Mouse (Mus musculus) right cerebral cortex, postnatal 25 days (tissue): ENCODE measurements around the gene Enc1.
"Not testable (repeated sequence)": the region's sequence is repeated elsewhere in the genome, so short reads cannot be mapped to it uniquely, and the experiment has no call there.

Source experiments
- DNase-seq: peaks from one replicate; pipeline ENCODE4 v3.0.0; 2022

Enc1 gene

DNA sequence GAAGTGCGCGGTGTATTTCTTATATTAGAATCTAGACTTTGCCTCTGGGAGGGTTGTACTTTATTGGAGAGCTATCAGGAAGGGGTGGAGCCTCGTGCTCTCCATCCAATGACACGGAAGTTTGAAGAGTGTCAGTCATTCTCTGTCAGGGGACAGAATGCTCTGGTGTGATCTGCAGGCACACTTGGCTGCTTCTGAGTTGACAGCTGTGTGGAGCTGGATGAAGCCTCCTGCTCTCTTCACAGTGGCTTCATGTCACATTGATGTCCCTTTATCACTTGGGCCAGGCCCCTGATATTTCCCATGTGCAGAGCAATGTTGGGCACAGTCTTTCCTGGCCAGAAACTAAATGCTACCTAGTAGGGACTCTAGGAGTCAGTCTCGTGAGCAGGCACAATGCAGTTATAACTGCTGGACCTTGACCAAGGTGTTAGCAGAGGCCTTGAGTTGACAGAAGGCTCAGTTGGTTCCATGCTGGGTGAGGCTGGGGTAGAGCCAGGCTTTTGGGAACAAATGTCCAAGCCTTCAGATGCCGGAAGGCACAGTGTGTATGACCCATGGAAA is 12.6 kb downstream of the Enc1 start:
- DNase-seq = no peak

DNA sequence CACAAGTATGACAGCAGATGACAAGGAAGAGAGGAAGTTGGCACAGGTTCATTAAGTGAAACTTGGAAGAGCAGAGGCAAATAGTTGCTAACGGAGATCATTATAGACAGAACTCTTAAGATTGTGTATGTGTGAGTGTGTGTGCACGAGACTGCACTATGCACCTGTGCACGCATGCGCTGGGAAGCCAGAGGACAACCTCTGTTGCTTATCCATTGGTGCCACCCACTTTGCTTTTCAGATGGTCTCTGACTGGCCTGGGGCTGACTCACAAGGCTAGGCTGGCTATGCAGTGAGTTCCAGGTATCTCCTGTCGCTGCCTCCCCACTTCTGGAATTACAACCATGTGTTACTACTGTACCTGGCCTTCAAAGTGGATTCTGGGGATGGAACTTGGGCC is 13.1 kb downstream of the Enc1 start:
- DNase-seq = no peak

- DNase-seq = no peak
Observed at GRCm38 (mm10) chr13:97254564-97255164, 13.8 kb downstream of the Enc1 start.

GRCm38 (mm10) chr13:97255976-97256848 is 15.3 kb downstream of the Enc1 start:
- no peak for DNase-seq

GRCm38 (mm10) chr13:97256849-97257379 is 16.0 kb downstream of the Enc1 start:
- DNase-seq = no peak

DNA sequence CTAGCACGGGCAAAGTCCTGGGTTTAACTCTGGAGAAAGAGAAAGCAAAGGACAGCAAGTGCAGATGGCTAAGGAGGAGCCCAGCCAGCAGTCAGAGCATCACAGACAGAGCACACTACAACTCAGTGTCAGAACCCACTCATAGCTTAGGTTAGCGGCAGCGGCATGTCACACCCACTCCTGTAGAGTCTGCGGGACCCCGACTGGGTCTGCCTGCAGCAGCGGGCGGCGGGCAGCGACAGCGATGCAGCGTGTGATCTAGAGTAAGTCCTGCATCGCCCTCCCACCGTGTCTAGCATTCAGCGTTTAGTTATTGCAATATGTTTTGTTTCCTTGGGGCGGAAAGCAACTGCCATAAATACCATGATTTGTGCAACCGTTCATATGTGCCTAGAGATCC is 18.4 kb downstream of the Enc1 start:
- no peak for DNase-seq

GRCm38 (mm10) chr13:97260456-97261180 is 19.7 kb downstream of the Enc1 start:
- DNase-seq = no peak

- no peak for DNase-seq
Observed at GRCm38 (mm10) chr13:97261549-97261948, 20.6 kb downstream of the Enc1 start.

DNA sequence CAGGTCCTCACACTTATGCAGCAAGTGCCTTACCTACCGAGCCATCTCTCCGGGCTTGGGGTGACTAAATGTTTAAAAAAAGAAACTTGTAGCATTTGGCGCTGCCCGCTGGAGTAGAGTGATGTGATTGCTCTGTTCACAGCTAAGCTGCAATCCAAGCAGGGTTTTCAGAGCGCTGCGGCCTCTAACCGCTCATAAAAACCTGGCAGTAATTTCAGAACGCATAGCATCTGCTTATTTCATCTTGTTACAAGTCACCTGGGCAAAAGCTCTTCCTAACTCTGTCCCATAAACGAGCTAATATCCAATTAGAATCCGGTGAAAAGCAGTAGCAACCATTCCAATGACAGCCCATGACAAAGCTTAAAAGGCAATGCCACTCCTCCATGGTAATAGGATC is 21.8 kb downstream of the Enc1 start:
- no peak for DNase-seq

- DNase-seq = not testable (repeated sequence)
Observed at GRCm38 (mm10) chr13:97265534-97265933, 24.6 kb downstream of the Enc1 start.

DNA sequence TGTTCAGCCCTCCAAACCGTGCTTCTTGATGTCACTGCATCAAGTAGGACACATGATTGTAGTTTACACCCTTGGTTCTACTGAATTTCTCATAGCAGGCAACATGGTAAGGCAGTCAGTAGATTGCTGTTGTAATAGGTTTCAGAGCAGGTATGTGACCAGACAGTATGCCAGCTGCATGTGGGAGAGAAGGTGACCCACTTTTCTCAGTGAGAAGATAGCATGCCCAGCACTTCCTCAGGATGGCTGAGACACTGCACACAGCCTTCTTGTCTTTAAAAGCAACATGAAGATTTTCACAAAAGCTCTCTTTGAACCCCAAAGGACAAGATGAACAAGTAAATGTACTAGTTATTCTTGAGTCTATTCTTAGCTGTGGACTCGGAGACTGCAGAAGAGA is 29.8 kb downstream of the Enc1 start:
- no peak for DNase-seq

GRCm38 (mm10) chr13:97271641-97272040 is 30.7 kb downstream of the Enc1 start:
- no peak for DNase-seq

DNA sequence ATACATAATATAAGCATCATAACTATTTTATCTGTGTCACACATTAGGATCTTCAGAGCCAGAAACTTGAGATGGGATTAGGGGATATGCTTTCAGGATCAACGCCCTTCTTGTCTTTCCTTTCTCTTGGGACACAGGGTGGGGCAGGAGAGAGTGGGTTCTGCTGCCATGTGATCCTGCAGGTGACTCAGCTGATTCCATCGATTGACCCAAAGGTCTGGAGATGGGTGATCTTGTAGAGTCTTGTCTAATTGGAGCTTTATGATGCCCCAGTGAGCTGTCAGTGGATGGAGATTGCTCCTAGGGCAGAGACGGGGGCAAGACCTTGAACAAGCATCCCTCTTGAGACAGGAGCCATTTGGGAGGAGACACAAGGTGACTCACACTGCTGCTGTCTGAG is 33.9 kb downstream of the Enc1 start:
- DNase-seq = no peak

DNA sequence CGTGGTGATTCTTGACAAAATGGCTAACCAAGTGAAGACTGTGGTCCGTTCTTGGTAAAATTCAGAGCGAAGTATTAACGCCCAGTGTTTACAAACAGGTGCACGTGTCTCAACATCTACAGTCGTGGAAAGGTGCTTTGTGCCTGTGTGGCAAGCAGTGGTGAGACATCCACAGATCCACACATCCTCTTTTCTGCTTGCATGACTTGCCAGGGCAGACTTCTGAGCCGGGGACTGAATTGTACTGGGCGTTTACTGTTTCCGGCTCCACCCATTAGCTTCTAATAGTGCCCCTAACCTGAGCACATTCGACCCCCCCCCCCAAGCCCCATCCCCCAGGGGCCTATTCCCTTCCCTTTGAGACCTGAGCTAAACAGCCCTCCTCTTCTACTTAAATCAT is 34.6 kb downstream of the Enc1 start:
- no peak for DNase-seq

DNA sequence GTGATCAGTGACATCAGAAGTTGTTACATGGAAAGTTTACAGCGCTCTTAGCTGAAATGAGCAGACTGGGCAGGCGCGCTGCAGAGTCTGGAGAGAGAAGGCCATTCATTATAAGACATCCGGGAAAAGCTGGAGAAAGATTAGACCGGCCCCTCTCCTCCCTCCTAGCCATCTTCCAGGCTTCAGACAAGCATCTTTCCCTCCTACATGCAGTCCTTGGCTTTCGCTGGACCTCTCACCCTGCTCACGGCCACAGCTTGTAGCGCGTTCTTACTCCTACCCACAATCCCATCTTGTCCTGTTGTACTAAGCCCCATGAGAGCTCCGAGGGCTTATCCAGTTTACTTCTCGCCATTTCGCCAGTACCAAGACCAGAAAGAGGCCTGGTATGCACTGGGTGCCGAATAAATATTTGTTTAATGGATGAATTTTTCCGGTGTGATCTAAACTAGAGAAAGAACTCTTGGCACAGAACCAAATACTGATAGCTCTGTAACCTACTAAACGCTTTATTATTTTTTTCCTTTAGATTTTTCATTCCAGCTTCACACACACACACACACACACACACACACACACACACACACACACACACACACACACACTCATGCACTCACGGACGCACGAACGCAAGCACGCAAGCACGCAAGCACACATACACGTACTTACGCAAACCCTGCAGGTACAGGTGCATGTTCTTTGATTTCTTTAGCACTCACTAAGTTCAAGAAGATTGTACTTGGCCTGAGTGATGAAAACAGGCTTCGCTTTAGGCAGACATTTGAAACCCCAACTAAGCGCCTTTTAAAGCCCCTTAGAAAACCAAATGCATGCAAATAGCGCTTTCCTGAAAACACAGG is 41.4 kb downstream of the Enc1 start:
- peak; percentile 8 for DNase-seq

DNA sequence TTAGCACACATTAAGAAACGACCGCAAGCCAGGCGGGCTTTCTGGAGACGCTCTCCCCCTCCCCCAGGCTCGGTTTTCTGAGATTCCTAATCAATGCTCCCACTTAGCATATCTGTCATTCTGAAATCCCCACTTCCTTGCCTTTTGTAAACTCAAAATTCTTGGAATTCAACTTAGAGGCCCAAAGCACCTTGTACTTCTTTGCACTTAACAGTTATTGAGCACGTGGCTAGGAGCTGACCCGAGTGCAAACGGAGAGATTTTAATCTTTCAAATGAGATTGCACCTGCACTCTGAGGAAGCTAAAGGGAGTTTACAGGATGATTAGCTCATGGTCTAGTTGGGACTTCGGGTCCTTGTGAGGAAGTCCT is 42.0 kb downstream of the Enc1 start:
- DNase-seq = no peak

GRCm38 (mm10) chr13:97287046-97287445 is 46.1 kb downstream of the Enc1 start:
- no peak for DNase-seq

- no peak for DNase-seq
Observed at GRCm38 (mm10) chr13:97290747-97291146, 49.8 kb downstream of the Enc1 start.

- DNase-seq = no peak
Observed at GRCm38 (mm10) chr13:97291354-97291753, 50.4 kb downstream of the Enc1 start.

- DNase-seq = no peak
Observed at GRCm38 (mm10) chr13:97292026-97292425, 51.1 kb downstream of the Enc1 start.

DNA sequence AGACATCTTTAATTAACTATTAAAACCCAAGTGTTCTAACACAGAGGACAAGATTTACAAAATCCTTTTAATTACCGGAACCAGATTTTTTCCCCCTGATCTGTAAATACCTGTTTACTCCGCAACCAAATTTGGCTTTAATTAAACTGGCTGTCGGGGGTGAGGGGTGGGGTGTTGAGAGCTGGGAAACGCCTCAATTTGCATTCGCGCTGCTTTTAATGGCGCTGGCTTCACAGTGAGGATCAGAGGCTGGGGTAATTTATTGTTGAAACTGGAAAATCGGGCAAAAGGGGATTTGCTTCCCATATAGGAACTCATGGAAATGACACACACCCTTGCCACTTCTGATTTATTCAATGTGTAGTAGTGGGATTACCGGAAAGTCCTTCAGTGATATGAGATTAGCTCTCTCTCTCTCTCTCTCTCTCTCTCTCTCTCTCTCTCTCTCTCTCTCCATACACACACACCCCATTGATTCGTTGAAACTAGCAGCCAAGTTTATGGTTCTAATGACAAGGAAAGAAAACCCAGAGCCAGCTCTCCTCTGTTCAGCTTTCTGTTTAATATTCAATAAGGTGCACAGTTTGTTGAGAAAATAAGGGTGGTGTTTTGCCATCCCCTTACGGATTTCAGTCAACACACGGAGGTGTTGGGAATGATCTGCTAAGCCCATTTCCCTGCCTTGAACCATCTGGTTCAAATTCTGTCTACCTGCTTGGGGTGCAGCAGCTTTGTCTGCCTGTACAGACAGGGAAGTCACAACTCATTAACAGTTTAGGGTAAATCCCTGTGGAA is 51.7 kb downstream of the Enc1 start:
- no peak for DNase-seq
